Mouse (Mus musculus): ENCODE measurements around the gene Psma2. TPM values are rescaled to one million over a fixed set of nuclear protein-coding genes. Genes with fewer than 3 reads are reported as not detected.
A peak's percentile ranks its signal among the peaks of the same experiment; 100 is the strongest.

Psma2 gene
- polyA plus RNA-seq, 1 experiment from 2014 or later: 178 TPM

DNA sequence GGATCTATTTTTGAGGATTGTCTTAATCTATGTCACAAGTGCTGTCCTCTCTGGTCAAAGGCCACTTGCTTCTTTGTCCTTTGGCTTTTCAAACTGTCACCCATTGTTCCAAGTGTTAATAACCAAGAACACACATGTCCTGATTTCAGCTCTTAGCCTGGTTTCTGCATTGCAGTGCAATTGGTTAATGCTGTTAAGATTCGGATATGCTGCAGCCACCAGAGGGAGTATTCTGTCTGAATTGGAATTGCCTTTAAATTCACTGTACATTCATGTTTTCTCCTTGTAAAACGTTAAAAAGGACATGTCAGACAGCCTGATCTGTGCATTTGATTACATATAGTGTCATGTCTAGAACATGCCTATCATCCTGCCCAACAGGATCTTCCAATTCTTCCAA, 57.3 kb downstream of the Psma2 start:
- Histone ChIP-seq H3K9me3 (no peaks in the 10 kb centered on the region), H3K27ac (replicated peaks) (no peak overlapping the region), H3K36me3 (no peaks in the 10 kb centered on the region), H3K9ac (replicated peaks) (no peak overlapping the region), H3K4me3 (no peak overlapping the region), H3K4me1 (no peaks in the 10 kb centered on the region), H3K27me3 (no peaks in the 10 kb centered on the region), H3K4me2 (replicated peaks) (no peak overlapping the region)
- ATAC-seq (ENCODE audit: low FRiP score, low read depth): peak; percentile 49; the same call in 1 of the 2 replicates
- WGBS: 27% methylated on average over 2 of the region's 2 CpGs

DNA sequence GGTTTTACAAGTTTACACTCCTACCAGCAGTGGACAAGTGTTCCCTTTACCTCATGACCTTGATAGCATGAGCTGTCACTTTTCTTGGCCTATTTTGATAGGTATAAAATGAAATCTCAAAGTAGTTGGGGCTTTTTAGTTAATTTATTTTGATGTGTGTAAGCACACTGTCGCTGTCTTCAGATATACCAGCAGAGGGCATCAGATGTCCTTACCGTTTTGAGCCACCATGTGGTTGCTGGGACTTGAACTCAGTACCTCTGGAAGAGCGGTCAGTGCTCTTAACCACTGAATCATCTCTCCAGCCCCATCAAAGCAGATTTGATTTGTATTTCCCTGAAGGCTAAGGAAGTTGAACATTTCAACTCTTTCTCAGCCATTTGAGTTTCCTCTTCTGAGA, 75.9 kb downstream of the Psma2 start:
- Histone ChIP-seq H3K27ac (replicated peaks) (no peak overlapping the region), H3K27me3 (no peaks in the 10 kb centered on the region), H3K4me3 (no peak overlapping the region), H3K9me3 (no peaks in the 10 kb centered on the region), H3K4me2 (replicated peaks) (no peak overlapping the region), H3K4me1 (no peaks in the 10 kb centered on the region), H3K36me3 (no peaks in the 10 kb centered on the region), H3K9ac (replicated peaks) (no peak overlapping the region)
- 73% methylated on average over 3 of the region's 3 CpGs for whole genome bisulfite sequencing
- ATAC-seq (ENCODE audit: low FRiP score, low read depth): no peak

DNA sequence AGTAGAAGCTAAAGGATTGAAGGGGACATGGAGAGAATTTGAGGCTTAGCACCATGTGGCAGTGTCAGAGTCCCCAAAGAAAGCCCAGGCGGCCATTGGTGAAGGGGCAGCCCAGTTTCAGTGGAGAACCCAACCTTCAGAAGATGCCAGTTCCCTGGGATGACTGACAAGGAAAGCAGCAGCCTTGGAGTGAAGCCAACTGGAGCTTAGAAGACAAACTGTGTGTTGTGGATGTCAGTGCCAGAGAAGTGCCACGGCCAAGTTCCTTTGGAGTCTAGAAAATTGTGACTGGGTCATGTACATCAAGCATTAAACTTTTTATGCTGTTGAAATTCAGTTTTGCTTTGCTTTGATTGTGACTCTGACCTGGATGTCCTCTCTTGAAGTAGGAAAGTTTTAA, 103.8 kb downstream of the Psma2 start:
- no peak for ATAC-seq (ENCODE audit: low FRiP score, low read depth)
- WGBS: 80% methylated on average over 2 of the region's 2 CpGs
- H3K27ac ChIP-seq (replicated peaks): no peak overlapping the region
- no peaks in the 10 kb centered on the region for H3K27me3 ChIP-seq
- H3K4me2 ChIP-seq (replicated peaks): no peak overlapping the region
- H3K36me3 ChIP-seq: no peaks in the 10 kb centered on the region
- no peaks in the 10 kb centered on the region for H3K9me3 ChIP-seq
- H3K9ac ChIP-seq (replicated peaks): no peak overlapping the region
- no peak overlapping the region for H3K4me3 ChIP-seq
- H3K4me1 ChIP-seq: no peaks in the 10 kb centered on the region

DNA sequence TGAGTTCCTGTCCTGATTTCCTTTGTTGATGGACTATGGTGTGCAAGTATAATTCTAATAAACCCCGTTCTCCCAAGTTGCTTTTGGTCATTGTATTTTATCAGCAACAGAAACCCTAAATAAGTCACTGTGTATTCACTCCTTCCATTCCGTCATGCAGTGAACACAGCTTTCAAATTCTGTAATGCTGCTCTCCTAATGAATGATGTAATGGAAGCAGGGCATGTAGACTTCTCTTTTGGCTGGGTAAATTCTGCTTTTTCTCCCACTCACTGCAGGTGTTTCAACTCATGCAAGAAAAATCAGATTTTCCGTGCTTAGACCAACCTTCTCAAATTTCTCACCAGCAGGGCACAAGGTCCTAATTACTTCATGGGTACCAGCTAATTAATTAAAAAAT, 104.7 kb downstream of the Psma2 start:
- Histone ChIP-seq H3K4me3 (no peak overlapping the region), H3K4me2 (replicated peaks) (no peak overlapping the region), H3K36me3 (no peaks in the 10 kb centered on the region), H3K27me3 (no peaks in the 10 kb centered on the region), H3K4me1 (no peaks in the 10 kb centered on the region), H3K9ac (replicated peaks) (no peak overlapping the region), H3K27ac (replicated peaks) (no peak overlapping the region), H3K9me3 (no peaks in the 10 kb centered on the region)
- 68% methylated on average over 3 of the region's 3 CpGs for WGBS
- ATAC-seq (ENCODE audit: low FRiP score, low read depth): no peak

Other genes with a start within 250 kb of the Psma2 start
- 18.8 and 22.3 TPM in 2 replicates for gene Hecw1, start 90.0 kb upstream of the Psma2 start, polyA plus RNA-seq (2016; fragmentation: Nextera tagmentation; extraction: Ambion mirVana)
- gene Mrpl32, start 75 bp upstream of the Psma2 start, polyA plus RNA-seq (2016; fragmentation: Nextera tagmentation; extraction: Ambion mirVana): 107 and 114 TPM in 2 replicates
- 32.5 and 34.8 TPM in 2 replicates for gene AW209491, start 16.9 kb downstream of the Psma2 start, polyA plus RNA-seq (2016; fragmentation: Nextera tagmentation; extraction: Ambion mirVana)

Data from midbrain, embryonic 12.5 days (tissue).